Mouse (Mus musculus): ENCODE results near the gene Rapgef3.

DNA sequence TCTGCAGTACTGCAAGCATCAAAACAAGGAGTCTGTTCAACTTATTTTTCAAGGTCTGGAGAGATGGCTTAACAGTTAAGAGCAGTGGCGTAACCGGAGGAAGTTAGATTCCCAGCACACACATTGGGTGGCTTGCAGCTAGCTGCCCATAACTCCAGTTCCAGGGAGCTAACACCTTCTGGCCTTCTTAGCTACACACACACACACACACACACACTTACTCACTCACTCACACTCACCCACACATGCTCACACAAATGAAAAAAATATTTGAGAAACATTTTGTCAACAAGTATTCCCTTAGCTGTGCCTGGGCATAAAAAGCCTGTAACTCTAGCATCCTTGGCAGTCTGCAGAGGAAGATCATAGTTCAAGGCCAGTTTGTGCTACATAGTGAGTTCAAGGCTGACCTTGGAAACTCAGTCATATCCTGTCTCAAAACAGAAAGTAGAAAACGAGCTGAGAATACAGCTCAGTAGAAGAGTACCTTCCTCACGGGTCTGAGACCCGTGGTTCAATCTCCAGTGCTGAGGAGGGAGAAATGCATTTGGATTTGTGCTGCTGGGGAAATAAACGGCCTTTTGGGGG is 42.5 kb downstream of the Rapgef3 start:
- TF ChIP-seq MYOD1 (IDR thresholded peaks at IDR 0.05; ENCODE audit: control insufficient read depth, insufficient read length, low read depth): no peak
- TF ChIP-seq CTCF (IDR thresholded peaks at IDR 0.05; ENCODE audit: control insufficient read depth, insufficient read depth, insufficient read length): no peak
- TF ChIP-seq MAX (IDR thresholded peaks at IDR 0.05): no peak
- no peak for TF ChIP-seq USF1 (IDR thresholded peaks at IDR 0.05; ENCODE audit: low read depth)

Data from C2C12 (cell line).